Mouse (Mus musculus): ENCODE results near the gene Gas7.

DNA sequence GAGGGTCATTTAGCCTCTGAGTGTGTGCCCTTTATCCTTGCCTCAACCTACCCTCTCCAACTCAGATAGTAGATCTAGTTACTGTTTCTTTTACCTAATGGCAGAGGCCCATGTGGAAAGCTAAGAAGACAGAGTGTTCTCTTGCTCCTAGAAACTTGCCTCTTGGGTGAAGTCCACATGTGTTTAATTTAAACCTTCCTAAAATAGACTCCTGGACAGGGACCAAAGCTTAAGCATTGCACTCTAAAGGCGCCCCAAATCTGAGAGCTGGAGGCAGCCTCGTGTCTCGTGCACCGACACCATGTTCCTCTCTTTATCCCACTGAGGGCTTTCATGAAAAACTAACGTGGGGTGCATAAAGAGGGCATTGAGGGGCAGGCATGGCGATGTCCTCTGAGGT, 271.9 kb downstream of the Gas7 start:
- TF ChIP-seq POLR2A (IDR thresholded peaks at IDR 0.05; ENCODE audit: low read depth, low read length) (no peak), CTCF (IDR thresholded peaks at IDR 0.05; ENCODE audit: extremely low read depth, insufficient read length, insufficient replicate concordance, low read depth, low read length) (no peak)
